Mouse (Mus musculus) heart, postnatal 0 days (tissue): ENCODE data around the gene Tmem132c. TPM values are rescaled to one million over a fixed set of nuclear protein-coding genes. Genes with fewer than 3 reads are reported as not detected.
A peak's percentile ranks its signal among the peaks of the same experiment; 100 is the strongest.

Source experiments
- ATAC-seq: fragments of 200-750 bp; cut with Nextera tagmentation; 2 replicates; pipeline ENCODE4 v1.8.0; 2017; ENCODE audit warnings: low read depth, moderate number of reproducible peaks, moderate library complexity; ENCODE audit not compliant: insufficient read depth
- DNase-seq: peaks from one replicate; pipeline ENCODE4 v3.0.0-alpha.2; 2016; ENCODE audit warnings: low spot score
- H3K27ac ChIP-seq: fragments of 300-500 bp; sonication (generic); 2 replicates; pipeline ENCODE4 v1.5.1; 2014; ENCODE audit warnings: low read depth, mild to moderate bottlenecking
- H3K27me3 ChIP-seq: fragments of 300-500 bp; sonication (generic); 2 replicates; pipeline ENCODE4 v1.6.1; 2014; ENCODE audit warnings: low read length, mixed read lengths; ENCODE audit not compliant: control insufficient read depth, insufficient read depth
- H3K36me3 ChIP-seq: fragments of 300-500 bp; sonication (generic); replicated peaks from 2 replicates; pipeline ENCODE4 v1.6.1; 2014; ENCODE audit warnings: low read length, mixed read lengths; ENCODE audit not compliant: control insufficient read depth, insufficient read depth
- H3K4me1 ChIP-seq: fragments of 300-500 bp; sonication (generic); 2 replicates; pipeline ENCODE4 v1.6.1; 2014; ENCODE audit warnings: antibody characterized with exemption; ENCODE audit not compliant: control insufficient read depth, insufficient read depth
- H3K4me2 ChIP-seq: fragments of 300-500 bp; sonication (generic); 2 replicates; pipeline ENCODE4 v1.6.1; 2014; ENCODE audit warnings: low read depth, mild to moderate bottlenecking, low read length, moderate library complexity
- H3K4me3 ChIP-seq: fragments of 300-500 bp; sonication (generic); 2 replicates; pipeline ENCODE4 v1.5.1; 2014; ENCODE audit warnings: low read depth, low read length
- H3K9ac ChIP-seq: fragments of 300-500 bp; sonication (generic); replicated peaks from 2 replicates; pipeline ENCODE4 v1.6.1; 2014; ENCODE audit warnings: low read depth, low read length, mixed read lengths
- H3K9me3 ChIP-seq: fragments of 300-500 bp; sonication (generic); replicated peaks from 2 replicates; pipeline ENCODE4 v1.6.1; 2016; ENCODE audit warnings: low read length; ENCODE audit not compliant: control insufficient read depth
- CTCF ChIP-seq: IDR thresholded peaks from 2 replicates; pipeline ENCODE4 v1.5.1; 2016; ENCODE audit warnings: antibody characterized with exemption, control low read depth, low read depth
- EP300 ChIP-seq: IDR thresholded peaks from 2 replicates; pipeline ENCODE4 v1.6.1; 2016; ENCODE audit warnings: antibody characterized with exemption, low read depth
- WGBS: fragments of 180-500 bp; shearing (Covaris S2); extraction: QIAGEN DNeasy Blood & Tissue Kit; methylation state at CpG from one replicate; pipeline ENCODE4 v1.1.7; 2014; 5-methylcytosine and 5-hydroxymethylcytosine counted together
- polyA plus RNA-seq: library from polyadenylated mRNA; unstranded; fragments of >200 nt; fragmentation: Nextera tagmentation; extraction: Ambion mirVana; gene quantifications from 2 replicates; pipeline ENCODE4 v1.2.1, GENCODE M21; 2015
- total RNA-seq: library from RNA; depleted of rRNA; stranded (reverse); fragments of >200 nt; gene quantifications from 2 replicates; pipeline ENCODE4 v1.2.3, GENCODE M21; 2014; ENCODE audit warnings: low replicate concordance

The Tmem132c gene
- total and polyA plus RNA-seq, 2 experiments from 2014 or later, result 0.16 to 1.0 TPM

DNA sequence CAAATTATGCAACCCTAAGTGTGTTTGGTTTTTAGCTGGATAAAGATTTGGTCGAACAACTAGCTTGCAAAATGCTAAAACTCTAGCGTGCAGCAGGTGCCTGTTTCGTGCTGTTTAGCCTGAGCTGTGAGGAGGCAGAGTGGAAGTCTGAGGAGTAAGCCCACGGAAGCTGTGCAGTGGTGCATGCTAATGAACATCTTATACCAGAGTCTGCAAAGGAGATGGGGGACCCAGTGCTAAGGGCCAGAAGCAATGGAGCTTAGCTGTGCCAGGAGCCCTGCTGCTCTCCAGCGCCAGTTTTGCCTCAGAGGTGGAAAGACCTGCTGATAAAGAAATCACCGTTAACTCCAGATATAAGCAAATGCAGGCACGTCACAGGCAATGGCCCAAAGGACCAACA is 212.5 kb downstream of the Tmem132c start:
- Histone ChIP-seq H3K4me2 (no peak overlapping the region), H3K27me3 (no peaks in the 10 kb centered on the region), H3K4me3 (no peak overlapping the region), H3K36me3 (no peaks in the 10 kb centered on the region), H3K9me3 (no peaks in the 10 kb centered on the region), H3K4me1 (no peaks in the 10 kb centered on the region), H3K27ac (no peak overlapping the region), H3K9ac (no peak overlapping the region)
- 52% methylated on average over 7 of the region's 7 CpGs for WGBS
- no peak for DNase-seq
- no peak for ATAC-seq
- TF ChIP-seq CTCF (no peak), EP300 (no peak)

GRCm38 (mm10) chr5:127456076-127456475 is 214.5 kb downstream of the Tmem132c start:
- ATAC-seq (no peak), DNase-seq (no peak)
- no peak overlapping the region for H3K27ac ChIP-seq
- H3K4me2 ChIP-seq, result no peak overlapping the region
- TF ChIP-seq EP300 (no peak), CTCF (no peak)
- no peaks in the 10 kb centered on the region for H3K4me1 ChIP-seq
- no peaks in the 10 kb centered on the region for H3K36me3 ChIP-seq
- 84% methylated on average over 10 of the region's 10 CpGs for WGBS
- H3K9ac ChIP-seq, result no peak overlapping the region
- no peaks in the 10 kb centered on the region for H3K9me3 ChIP-seq
- H3K27me3 ChIP-seq, result no peaks in the 10 kb centered on the region
- no peak overlapping the region for H3K4me3 ChIP-seq

- Histone ChIP-seq H3K4me2 (no peak overlapping the region), H3K4me3 (no peak overlapping the region), H3K36me3 (no peaks in the 10 kb centered on the region), H3K27ac (no peak overlapping the region), H3K9me3 (no peaks in the 10 kb centered on the region), H3K4me1 (no peaks in the 10 kb centered on the region), H3K27me3 (no peaks in the 10 kb centered on the region), H3K9ac (no peak overlapping the region)
- TF ChIP-seq EP300, result no peak
- TF ChIP-seq CTCF, result no peak
- ATAC-seq (peak; percentile 84), DNase-seq (peak; percentile 34)
- 43% methylated on average over 5 of the region's 5 CpGs for whole genome bisulfite sequencing
Measured at GRCm38 (mm10) chr5:127468151-127468550, 226.5 kb downstream of the Tmem132c start.

DNA sequence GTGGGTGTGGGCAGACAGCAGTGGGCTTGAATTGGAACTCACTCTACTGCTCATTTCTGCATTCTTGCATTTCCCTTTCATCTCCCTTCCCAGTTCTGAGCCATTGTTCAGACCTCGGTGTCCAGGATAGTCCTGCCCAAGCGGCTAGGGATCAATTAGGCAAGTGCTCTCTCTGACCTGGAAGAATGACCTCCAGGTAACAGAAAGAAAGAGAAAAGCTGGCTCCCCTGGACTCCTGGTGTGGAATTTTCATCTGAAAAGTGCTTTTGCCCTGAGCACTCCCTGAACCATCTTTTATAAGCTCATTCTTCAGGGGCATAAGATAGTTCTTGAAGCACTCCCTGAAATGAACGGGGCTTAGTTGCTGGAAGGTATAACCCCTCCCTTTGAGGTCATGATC is 228.7 kb downstream of the Tmem132c start:
- Histone ChIP-seq H3K9me3 (no peaks in the 10 kb centered on the region), H3K36me3 (no peaks in the 10 kb centered on the region), H3K9ac (no peak overlapping the region), H3K4me3 (no peak overlapping the region), H3K27me3 (no peaks in the 10 kb centered on the region), H3K4me2 (no peak overlapping the region), H3K4me1 (no peaks in the 10 kb centered on the region), H3K27ac (no peak overlapping the region)
- ATAC-seq (no peak), DNase-seq (no peak)
- TF ChIP-seq CTCF (no peak), EP300 (no peak)
- WGBS, result 58% methylated on average over 3 of the region's 3 CpGs

GRCm38 (mm10) chr5:127471902-127472301 is 230.3 kb downstream of the Tmem132c start:
- Histone ChIP-seq H3K4me2 (no peak overlapping the region), H3K9me3 (no peaks in the 10 kb centered on the region), H3K9ac (no peak overlapping the region), H3K4me3 (no peak overlapping the region), H3K4me1 (no peaks in the 10 kb centered on the region), H3K27ac (no peak overlapping the region), H3K36me3 (no peaks in the 10 kb centered on the region), H3K27me3 (no peaks in the 10 kb centered on the region)
- WGBS, result 37% methylated on average over 5 of the region's 5 CpGs
- ATAC-seq (no peak), DNase-seq (no peak)
- TF ChIP-seq EP300 (no peak), CTCF (no peak)

- H3K9me3 ChIP-seq, result no peaks in the 10 kb centered on the region
- no peak for ATAC-seq
Measured at GRCm38 (mm10) chr5:127473706-127474105, 232.1 kb downstream of the Tmem132c start.

More at GRCm38 (mm10) chr5:127473706-127474105, 232.1 kb downstream of the Tmem132c start:
- no peaks in the 10 kb centered on the region for H3K36me3 ChIP-seq
- no peak for TF ChIP-seq EP300
- TF ChIP-seq CTCF, result no peak
- H3K4me1 ChIP-seq, result no peaks in the 10 kb centered on the region
- no peaks in the 10 kb centered on the region for H3K27me3 ChIP-seq
- H3K4me3 ChIP-seq, result no peak overlapping the region
- no peak overlapping the region for H3K4me2 ChIP-seq
- H3K27ac ChIP-seq, result no peak overlapping the region
- no peak overlapping the region for H3K9ac ChIP-seq
- DNase-seq, result no peak
- 43% methylated on average over 1 of the region's 2 CpGs for WGBS
